Mouse (Mus musculus) stomach, embryonic 16.5 days (tissue): ENCODE results near the gene Ephb3. TPM values are rescaled to one million over a fixed set of nuclear protein-coding genes. Genes with fewer than 3 reads are reported as not detected.

ENCODE experiments used
- ATAC-seq: fragments of 200-750 bp; cut with Nextera tagmentation; 2 replicates; pipeline ENCODE4 v1.8.0; 2017; ENCODE audit warnings: moderate number of reproducible peaks, moderate TSS enrichment; ENCODE audit not compliant: insufficient read depth, low FRiP score
- H3K27ac ChIP-seq: fragments of 300-500 bp; sonication (generic); 2 replicates; pipeline ENCODE4 v1.5.1; 2014; ENCODE audit warnings: low read length
- H3K27me3 ChIP-seq: fragments of 300-500 bp; sonication (generic); 2 replicates; pipeline ENCODE4 v1.6.1; 2014; ENCODE audit warnings: low read length, control low read depth, mixed read lengths; ENCODE audit not compliant: control insufficient read depth, insufficient read depth
- H3K36me3 ChIP-seq: fragments of 300-500 bp; sonication (generic); 2 replicates; pipeline ENCODE4 v1.6.1; 2014; ENCODE audit warnings: low read length; ENCODE audit not compliant: control insufficient read depth, insufficient read depth
- H3K4me1 ChIP-seq: fragments of 300-500 bp; sonication (generic); 2 replicates; pipeline ENCODE4 v1.6.1; 2014; ENCODE audit warnings: low read length, control low read depth, mixed read lengths; ENCODE audit not compliant: control insufficient read depth, insufficient read depth
- H3K4me2 ChIP-seq: fragments of 300-500 bp; sonication (generic); 2 replicates; pipeline ENCODE4 v1.6.1; 2014; ENCODE audit warnings: low read depth, low read length, mixed read lengths
- H3K4me3 ChIP-seq: fragments of 300-500 bp; sonication (generic); replicated peaks from 2 replicates; pipeline ENCODE4 v1.5.1; 2014; ENCODE audit warnings: mild to moderate bottlenecking, low read length
- H3K9ac ChIP-seq: fragments of 300-500 bp; sonication (generic); 2 replicates; pipeline ENCODE4 v1.6.1; 2014; ENCODE audit warnings: low read length
- H3K9me3 ChIP-seq: fragments of 300-500 bp; sonication (generic); replicated peaks from 2 replicates; pipeline ENCODE4 v1.6.1; 2016; ENCODE audit warnings: low read length, control low read depth; ENCODE audit not compliant: control insufficient read depth
- WGBS: fragments of 180-500 bp; shearing (Covaris S2); extraction: QIAGEN DNeasy Blood & Tissue Kit; methylation state at CpG from one replicate; pipeline ENCODE4 v1.1.7; 2014; 5-methylcytosine and 5-hydroxymethylcytosine counted together
- polyA plus RNA-seq: library from polyadenylated mRNA; unstranded; fragments of >200 nt; fragmentation: Nextera tagmentation; extraction: Ambion mirVana; gene quantifications from 2 replicates; pipeline ENCODE4 v1.2.1, GENCODE M21; 2015

The Ephb3 gene
- polyA plus RNA-seq, 1 experiment from 2014 or later, result 20.6 TPM

DNA sequence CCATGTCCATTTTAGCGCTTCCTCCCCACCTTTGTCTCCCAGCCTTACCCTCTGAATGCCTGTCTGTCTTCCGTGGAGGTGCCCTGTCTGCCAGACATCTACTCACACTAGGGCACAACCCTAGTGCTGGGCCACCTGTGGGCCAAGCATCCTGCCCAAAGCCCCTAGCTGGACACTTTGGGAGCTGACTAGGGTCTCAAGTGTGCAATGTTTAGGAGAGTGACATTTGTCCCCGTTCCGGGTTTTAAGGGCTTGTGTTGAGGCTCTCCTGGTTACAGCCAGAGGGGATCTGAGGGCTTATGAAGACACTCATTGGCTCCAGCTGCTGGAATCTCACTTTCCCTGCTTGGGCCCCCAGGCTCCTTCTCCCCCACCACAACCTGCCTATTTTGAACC is 42.5 kb downstream of the Ephb3 start:
- Histone ChIP-seq H3K27ac (peak overlapping the region; percentile 84), H3K27me3 (no peaks in the 10 kb centered on the region), H3K4me2 (peak overlapping the region; percentile 74), H3K4me3 (peak overlapping the region; percentile 47), H3K9me3 (no peaks in the 10 kb centered on the region), H3K9ac (peak overlapping the region; percentile 74), H3K36me3 (no peaks in the 10 kb centered on the region), H3K4me1 (peaks cover 52% of the 10 kb centered on the region)
- no peak for ATAC-seq
- WGBS, result 28% methylated on average over 4 of the region's 4 CpGs

DNA sequence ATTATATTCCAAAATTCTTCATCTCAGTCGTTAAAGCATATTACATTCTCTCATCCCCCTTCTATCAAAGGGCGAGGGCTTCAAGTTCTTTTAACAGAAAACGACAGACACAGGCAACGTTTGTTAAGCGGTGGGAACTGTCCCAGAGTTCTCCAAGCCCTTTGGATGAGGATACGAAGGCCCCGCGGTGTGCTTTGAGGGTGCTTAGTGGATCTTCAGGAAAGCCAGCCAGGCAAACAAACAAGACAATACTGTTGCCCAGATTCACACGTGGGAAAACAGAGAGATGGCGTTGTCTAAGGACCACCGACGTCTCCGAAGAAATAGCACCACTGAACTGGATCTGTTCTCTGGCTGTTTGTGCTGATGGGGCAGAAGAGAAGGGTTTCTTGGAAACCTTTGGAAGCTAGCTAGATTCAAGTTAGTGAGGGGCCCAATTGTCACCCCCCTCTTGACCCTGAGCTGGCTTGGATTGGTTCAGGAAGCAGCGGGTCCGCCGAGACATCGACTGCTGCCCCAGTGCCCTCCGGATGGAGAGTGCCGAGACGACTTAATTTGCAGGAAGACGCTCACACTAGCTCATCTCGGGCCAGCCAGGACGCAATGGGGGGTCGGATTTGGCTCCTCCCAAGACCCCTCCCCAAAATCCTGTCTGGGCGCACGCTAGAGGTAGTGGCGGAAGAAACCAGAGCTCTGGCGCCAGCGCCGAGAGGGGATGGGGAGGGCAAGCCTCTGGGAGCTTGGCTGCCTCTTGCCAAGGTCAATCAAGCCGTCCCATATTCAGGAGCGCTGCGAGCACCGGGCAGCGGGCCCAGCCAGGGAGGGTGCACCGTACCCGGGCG is 43.5 kb downstream of the Ephb3 start:
- WGBS, result 16% methylated on average over 38 of the region's 38 CpGs
- Histone ChIP-seq H3K27ac (no peak overlapping the region), H3K4me3 (peak overlapping the region; percentile 43), H3K9me3 (no peaks in the 10 kb centered on the region), H3K36me3 (no peaks in the 10 kb centered on the region), H3K4me2 (peak overlapping the region; percentile 74), H3K4me1 (peaks cover 48% of the 10 kb centered on the region), H3K27me3 (no peaks in the 10 kb centered on the region), H3K9ac (peak overlapping the region; percentile 70)
- no peak for ATAC-seq

DNA sequence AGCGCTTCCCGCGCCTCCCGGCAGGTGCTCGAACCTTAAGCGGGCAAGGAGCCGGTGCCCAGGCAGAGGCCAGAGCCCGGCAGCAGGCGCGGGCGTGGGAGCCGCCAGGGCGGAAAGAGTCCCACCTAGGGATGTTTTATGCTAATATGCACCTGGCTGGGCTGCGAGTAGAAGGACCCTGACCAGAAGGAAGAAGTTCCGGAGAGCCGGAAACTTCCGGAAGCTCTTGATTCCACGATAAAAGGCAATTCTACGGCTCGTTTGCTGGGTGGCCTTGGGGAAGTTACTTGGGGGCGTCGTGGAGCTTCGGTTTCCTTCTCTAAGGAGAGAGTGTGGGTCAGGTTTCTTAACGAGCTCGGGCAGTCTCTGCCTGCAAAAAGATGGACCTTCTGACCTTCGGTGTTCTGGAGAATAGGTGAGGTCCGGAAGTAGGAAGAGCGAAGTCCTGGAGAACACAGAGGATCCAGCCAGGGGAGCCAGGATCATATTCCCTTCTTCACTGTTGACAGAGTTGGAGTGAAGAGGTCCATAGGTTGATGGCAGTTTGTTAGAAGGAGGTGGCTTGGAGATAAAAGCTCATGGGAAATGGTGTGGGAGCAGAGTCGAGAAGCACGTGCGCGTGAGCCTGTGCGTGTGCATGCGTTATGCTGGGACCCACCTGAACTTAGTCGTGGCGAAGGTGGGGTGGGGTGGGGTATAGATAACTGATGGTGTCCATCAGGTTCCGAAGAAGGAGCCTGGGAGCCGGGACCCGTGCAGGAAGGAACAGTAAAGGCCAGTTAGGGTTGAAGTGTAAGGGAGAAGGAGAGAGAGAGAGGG is 44.4 kb downstream of the Ephb3 start:
- WGBS, result 11% methylated on average over 39 of the region's 39 CpGs
- peak; percentile 23; the same call in 1 of the 2 replicates for ATAC-seq
- H3K36me3 ChIP-seq, result no peaks in the 10 kb centered on the region

DNA sequence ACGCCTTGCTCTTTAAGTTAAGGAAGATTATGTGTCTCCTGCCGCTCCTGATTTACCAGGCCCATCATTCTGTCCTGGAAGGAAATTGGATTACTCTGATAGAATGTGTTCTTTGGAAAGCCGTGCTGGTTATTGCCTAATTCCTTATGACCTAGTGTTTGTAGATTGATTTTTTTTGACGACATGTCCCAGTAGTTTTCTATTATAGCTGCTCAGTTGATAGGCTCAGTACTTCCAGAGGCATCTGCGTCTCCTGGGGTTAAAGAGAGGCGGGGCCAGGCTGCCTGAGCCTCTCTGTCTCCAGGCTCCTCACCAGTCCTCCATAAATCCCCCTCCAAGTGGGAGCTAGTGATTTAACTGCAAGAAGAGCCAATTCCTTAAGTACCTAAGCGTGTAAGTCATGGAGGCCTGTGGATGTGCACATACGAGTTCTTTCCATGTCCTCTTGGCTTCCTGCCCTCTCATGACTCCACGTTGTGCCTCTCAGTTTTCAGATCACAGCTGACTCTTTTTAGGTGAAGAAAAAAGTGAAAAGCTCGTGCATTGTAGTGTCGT is 47.9 kb downstream of the Ephb3 start:
- ATAC-seq, result no peak
- no peaks in the 10 kb centered on the region for H3K27me3 ChIP-seq
- H3K4me3 ChIP-seq, result no peak overlapping the region
- H3K27ac ChIP-seq, result no peak overlapping the region
- H3K4me1 ChIP-seq, result peaks cover 21% of the 10 kb centered on the region
- no peaks in the 10 kb centered on the region for H3K9me3 ChIP-seq
- 52% methylated on average over 11 of the region's 11 CpGs for WGBS
- no peaks in the 10 kb centered on the region for H3K36me3 ChIP-seq
- no peak overlapping the region for H3K9ac ChIP-seq
- H3K4me2 ChIP-seq, result no peak overlapping the region

More for the DNA sequence above, 44.4 kb downstream of the Ephb3 start:
- Histone ChIP-seq H3K9ac (peak overlapping the region; percentile 70), H3K4me3 (peak overlapping the region; percentile 43), H3K27me3 (no peaks in the 10 kb centered on the region), H3K4me2 (peak overlapping the region; percentile 74), H3K27ac (no peak overlapping the region), H3K9me3 (no peaks in the 10 kb centered on the region), H3K4me1 (peaks cover 40% of the 10 kb centered on the region)

DNA sequence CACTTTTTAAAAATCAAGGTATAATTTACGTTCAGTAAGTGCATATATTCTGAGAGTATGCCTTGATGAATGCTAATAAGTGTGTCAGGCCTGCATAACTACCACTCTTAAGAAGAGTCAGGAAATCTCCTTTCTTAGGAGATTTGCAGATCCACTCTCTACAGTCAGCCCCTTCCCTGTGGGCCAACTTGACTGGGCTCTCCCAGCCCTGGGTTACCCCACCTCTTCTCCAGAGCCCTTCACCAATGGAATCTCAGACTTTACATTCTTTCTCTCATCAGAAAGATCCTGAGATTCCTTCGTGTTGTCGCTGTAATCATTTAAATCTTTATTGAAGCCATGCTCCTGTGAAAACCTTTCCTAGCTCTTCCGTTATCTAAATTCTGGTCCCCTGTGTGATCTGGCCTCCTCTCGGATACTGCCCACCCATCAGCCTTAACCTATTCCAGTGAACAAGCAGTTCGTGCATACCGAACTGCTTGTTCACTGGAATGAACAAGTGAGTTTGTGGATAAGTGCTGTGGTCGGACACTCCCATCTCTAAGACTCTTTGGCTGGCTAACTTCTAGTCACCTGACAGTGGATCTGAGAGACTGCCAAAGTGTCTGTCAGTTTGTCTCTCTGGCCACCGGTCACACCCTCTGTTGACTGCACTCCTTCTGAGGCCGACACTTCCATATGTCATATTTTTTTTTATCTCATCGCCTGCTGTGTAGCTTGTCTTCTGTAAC is 51.2 kb downstream of the Ephb3 start:
- Histone ChIP-seq H3K4me1 (peaks cover 4% of the 10 kb centered on the region; the same call in 1 of the 2 replicates), H3K36me3 (no peaks in the 10 kb centered on the region), H3K9me3 (no peaks in the 10 kb centered on the region), H3K4me2 (no peak overlapping the region), H3K27ac (no peak overlapping the region), H3K9ac (no peak overlapping the region), H3K27me3 (no peaks in the 10 kb centered on the region), H3K4me3 (no peak overlapping the region)
- 70% methylated on average over 11 of the region's 11 CpGs for WGBS
- ATAC-seq, result no peak

DNA sequence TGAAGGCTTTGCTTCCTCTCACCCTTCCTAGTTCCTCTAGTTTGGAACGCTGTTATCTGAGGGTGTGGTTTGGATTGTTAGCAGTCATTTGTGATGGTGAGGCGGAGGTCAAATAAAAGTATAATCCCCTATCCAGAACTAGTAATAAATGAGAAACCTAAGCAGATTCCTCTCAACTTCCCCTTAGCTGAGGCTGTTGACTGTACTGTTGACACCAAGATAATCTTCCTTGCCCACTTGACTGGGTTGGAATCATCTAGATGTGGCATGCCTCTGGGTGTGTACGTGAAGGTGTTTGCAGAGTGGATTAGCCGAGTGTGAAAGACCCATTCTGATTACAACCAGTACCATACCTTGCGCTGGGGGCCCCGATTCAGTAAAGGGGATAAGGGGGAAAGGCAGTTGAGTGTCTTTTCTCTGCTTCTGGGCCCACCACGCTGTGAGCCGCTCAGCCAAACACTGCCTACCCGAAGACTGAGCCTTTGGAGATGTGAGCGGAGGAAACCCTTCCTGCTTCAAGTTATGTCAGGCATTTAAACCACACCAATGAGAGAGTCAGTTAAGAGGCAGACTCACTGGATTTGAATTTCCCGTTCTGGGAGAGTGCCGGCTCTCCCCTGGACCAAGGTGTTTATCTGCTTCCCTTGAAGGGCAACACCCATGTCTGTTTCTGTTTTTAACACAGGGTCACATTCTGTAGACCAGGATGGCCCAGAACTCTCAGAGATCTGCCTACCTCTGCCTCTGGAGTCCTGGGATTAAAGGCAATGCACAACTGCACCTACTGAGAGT is 52.2 kb downstream of the Ephb3 start:
- ATAC-seq, result no peak
- H3K27ac ChIP-seq, result no peak overlapping the region
- H3K4me1 ChIP-seq, result peaks cover 4% of the 10 kb centered on the region; the same call in 1 of the 2 replicates
- no peaks in the 10 kb centered on the region for H3K36me3 ChIP-seq
- no peak overlapping the region for H3K9ac ChIP-seq
- H3K4me2 ChIP-seq, result no peak overlapping the region
- H3K4me3 ChIP-seq, result no peak overlapping the region
- no peaks in the 10 kb centered on the region for H3K27me3 ChIP-seq
- 77% methylated on average over 12 of the region's 12 CpGs for WGBS
- no peaks in the 10 kb centered on the region for H3K9me3 ChIP-seq

DNA sequence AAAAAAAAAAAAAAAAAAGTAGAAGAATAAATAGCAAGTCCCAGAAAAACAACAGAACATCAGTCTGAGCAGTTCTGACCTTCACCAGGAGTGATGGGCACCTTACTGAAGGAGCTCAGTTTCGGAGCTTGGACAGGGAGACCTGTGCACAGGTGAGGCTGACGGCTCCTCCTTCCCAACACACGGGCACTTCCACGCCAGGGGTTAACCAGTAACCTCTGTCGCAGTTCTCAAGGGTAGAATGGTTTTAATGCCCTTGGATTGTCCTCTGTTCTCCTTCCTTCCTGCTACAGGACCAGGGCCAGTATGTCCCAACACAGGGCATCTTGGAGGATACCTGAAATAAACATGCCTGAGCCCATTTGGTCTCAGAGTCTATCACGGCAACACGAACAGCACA is 60.9 kb downstream of the Ephb3 start:
- WGBS, result 86% methylated on average over 7 of the region's 7 CpGs
- Histone ChIP-seq H3K4me2 (no peak overlapping the region), H3K4me1 (peaks cover 4% of the 10 kb centered on the region; the same call in 1 of the 2 replicates), H3K9ac (no peak overlapping the region), H3K4me3 (no peak overlapping the region), H3K36me3 (no peaks in the 10 kb centered on the region), H3K27me3 (no peaks in the 10 kb centered on the region), H3K27ac (no peak overlapping the region), H3K9me3 (no peaks in the 10 kb centered on the region)
- no peak for ATAC-seq

DNA sequence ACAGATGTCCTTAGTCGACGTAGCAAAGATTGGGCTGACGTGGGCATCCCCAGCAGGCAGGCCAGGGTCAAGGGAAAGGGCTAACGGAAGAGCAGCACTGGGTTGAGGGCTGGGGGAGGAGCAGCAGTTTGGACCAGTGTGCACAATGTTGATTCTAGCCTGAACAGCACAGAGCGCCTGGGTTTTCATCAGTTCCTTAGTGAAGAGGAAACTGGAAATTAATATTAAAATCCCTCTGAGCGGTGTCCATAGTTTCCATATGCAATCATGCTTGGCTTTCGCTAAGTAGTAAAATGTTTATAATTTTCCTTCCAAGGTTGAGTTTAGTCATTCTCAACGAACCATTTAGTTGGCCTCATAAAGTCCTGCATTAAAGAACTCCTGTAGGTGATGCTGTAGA is 65.2 kb downstream of the Ephb3 start:
- Histone ChIP-seq H3K27ac (peak overlapping the region; percentile 42), H3K9ac (no peak overlapping the region), H3K4me2 (no peak overlapping the region), H3K4me1 (peaks cover 25% of the 10 kb centered on the region), H3K27me3 (no peaks in the 10 kb centered on the region), H3K4me3 (no peak overlapping the region), H3K36me3 (no peaks in the 10 kb centered on the region), H3K9me3 (no peaks in the 10 kb centered on the region)
- peak; percentile 37; the same call in 1 of the 2 replicates for ATAC-seq
- 50% methylated on average over 8 of the region's 8 CpGs for WGBS
